Mouse (Mus musculus) adrenal gland, adult 18-20 months (tissue): ENCODE measurements around the gene Gm15517. TPM values are rescaled to one million over a fixed set of nuclear protein-coding genes. Genes with fewer than 3 reads are reported as not detected.
"Not testable (repeated sequence)": the region's sequence is repeated elsewhere in the genome, so short reads cannot be mapped to it uniquely, and the experiment has no call there.

Experiments used
- DNase-seq, 2 experiments: peaks; one replicate each; pipeline ENCODE4 v3.0.0; 2021 to 2022; ENCODE audit warnings: low spot score in 2 of 2
- long read RNA-seq, 2 experiments: library from polyadenylated mRNA; stranded (forward); transcript quantifications; one replicate each; pipeline ENCODE4 v2.0.0; 2021
- total RNA-seq, 2 experiments: library from RNA; stranded (reverse); gene quantifications; 1 replicate in 1 of 2; 2 replicates in 1 of 2; pipeline ENCODE4 v1.2.3; 2021

Gm15517 gene
- total RNA-seq = not detected
- long read RNA-seq, experiment 1 = 0 reads
- long read RNA-seq, experiment 2 = 0 reads

DNA sequence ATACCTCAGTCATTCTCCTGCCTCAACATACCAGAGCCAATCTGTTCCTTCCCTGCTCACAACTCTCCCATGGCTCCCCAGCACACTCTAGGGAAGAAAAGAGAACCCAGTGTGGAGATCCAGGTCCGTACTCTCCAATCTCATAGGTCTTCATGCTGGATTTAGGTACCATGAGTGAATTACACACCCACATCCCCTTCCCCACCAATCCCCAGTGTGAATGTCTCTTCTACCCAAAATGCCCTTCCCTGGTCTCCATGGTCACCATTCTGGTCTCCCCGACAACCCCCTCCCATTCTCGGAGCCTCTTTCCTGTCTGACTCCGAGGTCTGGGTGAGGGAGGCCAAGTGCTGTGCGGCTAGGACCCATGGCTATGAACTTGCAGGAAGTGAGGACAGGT lies at the start of gene Gm15517:
TSS of gene Gm15517 (plus strand) at position 301 of the 400 bp plus-strand sequence.
- no peak for DNase-seq

DNA sequence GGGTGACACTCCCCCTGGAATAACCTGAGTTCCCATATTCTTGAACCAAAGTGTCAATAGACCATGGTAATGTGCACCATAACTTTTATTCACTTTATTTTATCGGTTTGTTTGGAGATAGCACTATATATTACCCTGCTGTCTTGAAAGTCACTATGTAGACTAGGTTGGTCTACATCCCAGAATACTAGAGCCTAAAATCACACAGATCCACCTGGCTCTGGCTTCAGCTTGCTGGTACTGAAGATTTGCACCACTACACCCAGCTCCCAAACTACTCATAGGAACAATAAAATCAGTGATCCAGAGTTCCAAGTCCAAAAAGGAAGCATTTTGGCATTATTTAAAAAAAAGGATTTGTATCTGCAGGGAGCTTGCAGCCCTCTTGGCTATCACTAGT lies 45.6 kb upstream of the Gm15517 start, which contains the start of gene Klk1b5:
TSS of gene Klk1b5 (plus strand) at position 301 of the 400 bp plus-strand sequence.
- no peak for DNase-seq

DNA sequence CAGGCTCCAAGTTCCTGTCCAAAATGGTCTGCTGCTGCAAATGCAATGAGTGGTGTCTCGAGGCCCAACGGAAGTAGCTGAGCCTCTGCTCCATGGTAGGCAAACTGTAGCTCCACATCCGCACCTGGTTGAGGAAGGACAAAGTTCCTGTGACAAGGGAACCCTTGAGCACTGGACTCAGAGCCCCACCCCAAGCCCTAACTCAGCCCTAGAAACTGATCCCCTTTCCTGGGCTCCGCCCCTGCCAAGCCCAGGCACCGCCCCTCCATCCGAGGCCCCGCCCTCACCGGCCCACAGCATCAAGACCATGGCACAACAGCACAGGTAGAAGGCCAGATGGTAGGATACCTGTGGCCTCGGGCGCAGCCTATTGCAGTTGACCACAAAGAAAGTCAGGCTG lies 39.6 kb upstream of the Gm15517 start:
- DNase-seq = not testable (repeated sequence)

DNA sequence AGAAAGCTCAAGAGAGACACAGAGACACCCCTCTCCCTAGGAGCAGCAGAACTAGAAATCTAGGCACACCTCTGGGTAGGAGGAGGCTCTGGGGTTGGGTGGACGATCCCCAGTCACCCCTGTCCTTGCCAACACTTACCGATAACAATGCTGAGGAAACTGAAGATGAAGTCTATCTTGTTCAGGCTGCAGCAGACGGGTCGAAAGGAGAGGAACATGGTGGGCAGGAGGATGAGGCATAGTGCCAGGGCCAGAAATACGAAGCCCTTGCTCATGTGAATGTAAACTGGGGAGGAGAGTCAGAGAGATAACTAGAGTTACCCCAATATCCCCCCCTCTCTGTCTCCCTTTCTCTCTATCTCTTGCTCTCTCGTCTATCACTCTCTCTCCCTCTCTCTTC lies 38.9 kb upstream of the Gm15517 start:
- DNase-seq = not testable (repeated sequence)

DNA sequence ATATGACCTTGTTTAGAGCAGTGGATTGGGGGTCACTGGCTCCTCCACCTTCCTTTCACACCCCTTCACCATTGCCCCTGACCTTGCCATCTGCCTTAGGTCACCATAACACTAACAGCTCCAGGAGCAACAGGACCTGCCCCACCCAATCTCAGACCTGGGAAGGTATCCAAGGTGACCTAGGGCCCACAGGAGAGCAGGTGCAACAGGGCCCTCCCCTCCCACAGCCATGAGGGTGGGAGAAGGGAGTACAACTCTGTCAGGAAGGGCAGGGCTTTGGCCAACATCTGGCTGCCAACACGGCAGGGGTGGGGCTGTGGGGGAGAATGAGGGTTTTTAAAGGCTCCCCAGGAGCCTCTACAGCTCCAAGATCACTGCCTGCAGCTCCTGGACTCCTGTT lies 36.2 kb upstream of the Gm15517 start, which contains the start of gene Klk1:
TSS of gene Klk1 (plus strand) at position 285 of the 400 bp plus-strand sequence.
- no peak for DNase-seq

DNA sequence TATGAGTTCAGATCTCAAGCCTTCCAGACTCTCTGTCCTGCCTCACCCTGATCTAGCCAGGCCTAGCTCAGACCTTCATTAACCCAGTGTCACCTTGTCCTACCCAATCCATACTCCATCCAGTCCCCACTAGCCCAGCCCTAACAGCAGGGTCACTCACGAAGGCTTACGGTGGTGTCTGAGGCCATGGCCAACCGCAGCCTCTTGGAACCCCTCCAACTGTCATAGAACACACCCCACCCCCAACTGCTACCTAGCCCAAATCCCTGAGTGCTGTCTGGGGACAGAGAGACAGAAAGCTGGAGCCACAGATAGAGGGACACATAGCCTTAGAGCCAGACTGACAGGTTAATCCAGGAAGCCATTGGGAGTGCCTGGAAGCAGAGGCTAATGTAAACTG lies 25.3 kb upstream of the Gm15517 start, which contains the start of gene Gm36864:
TSS of gene Gm36864 (plus strand) at position 269 of the 400 bp plus-strand sequence.
- DNase-seq = no peak

DNA sequence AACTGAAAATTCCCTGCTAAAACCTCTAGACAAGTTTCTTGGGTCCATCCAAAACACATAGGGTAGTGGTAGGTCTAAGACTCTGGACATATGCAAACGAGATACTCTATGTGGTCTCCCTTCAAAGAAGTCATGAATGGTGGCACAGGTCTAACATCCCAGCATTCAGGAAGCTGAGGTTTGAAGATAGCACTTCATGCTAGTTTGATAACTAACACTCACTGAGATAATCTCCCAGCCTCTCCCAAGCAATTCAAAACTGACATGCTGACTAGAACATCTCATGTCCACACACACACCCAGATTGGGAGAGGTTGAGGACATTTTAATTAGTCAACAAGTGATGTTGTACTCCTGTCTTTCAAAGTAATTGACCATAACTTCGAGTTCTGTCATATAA lies 21.3 kb upstream of the Gm15517 start:
- no peak for DNase-seq

DNA sequence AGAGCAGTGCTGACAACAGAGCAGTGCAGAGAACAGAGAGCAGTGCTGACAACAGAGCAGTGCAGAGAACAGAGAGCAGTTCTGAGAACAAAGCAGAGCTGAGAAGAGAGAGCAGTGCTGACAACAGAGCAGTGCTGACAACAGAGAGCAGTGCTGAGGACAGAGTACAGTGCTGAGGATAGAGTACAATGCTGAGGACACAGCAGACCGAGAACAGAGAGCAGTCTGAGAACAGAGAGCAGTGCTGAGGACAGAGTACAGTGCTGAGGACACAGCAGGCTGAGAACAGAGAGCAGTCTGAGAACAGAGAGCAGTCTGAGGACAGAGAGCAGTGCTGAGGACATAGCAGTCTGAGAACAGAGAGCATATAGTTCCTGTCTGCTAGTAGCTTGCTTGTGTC lies 20.5 kb upstream of the Gm15517 start:
- no peak for DNase-seq

DNA sequence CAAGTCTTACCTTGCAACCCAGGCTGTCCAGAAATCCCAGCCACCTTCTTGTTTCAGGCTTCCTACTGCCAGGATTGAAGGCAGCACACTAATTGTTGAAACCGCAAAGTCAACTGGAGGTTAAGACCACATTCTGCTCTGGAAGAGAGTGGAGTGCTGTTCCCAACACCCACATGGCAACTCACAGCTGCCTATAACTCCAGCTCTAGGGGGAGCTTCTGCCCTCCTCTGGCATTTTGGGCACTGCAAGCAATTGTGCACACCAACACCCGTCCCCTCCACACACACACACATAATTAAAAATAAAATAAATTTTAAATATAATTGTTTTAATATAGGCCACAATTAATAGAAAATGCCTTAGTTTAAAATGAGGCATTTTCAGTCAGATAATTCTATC lies 20.1 kb upstream of the Gm15517 start:
- DNase-seq = no peak

DNA sequence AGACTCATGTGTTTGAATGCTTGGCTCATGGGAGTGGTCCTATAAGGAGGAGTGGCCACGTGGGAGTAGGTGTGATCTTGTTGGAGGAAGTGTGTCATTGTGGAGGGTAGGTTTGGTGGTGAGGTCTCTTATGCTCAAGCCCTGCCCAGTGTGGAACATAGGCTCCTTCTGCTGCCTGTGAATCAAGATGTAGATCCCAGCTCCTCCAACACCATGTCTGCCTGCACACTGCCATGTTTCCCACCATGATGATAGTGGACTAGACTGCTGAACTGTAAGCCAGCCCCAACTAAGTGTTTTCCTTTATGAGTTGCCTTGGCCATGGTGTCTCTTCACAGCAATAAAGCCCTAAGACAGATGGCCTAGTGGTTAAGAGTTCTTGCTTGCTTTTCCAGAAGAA lies 17.2 kb upstream of the Gm15517 start:
- no peak for DNase-seq

DNA sequence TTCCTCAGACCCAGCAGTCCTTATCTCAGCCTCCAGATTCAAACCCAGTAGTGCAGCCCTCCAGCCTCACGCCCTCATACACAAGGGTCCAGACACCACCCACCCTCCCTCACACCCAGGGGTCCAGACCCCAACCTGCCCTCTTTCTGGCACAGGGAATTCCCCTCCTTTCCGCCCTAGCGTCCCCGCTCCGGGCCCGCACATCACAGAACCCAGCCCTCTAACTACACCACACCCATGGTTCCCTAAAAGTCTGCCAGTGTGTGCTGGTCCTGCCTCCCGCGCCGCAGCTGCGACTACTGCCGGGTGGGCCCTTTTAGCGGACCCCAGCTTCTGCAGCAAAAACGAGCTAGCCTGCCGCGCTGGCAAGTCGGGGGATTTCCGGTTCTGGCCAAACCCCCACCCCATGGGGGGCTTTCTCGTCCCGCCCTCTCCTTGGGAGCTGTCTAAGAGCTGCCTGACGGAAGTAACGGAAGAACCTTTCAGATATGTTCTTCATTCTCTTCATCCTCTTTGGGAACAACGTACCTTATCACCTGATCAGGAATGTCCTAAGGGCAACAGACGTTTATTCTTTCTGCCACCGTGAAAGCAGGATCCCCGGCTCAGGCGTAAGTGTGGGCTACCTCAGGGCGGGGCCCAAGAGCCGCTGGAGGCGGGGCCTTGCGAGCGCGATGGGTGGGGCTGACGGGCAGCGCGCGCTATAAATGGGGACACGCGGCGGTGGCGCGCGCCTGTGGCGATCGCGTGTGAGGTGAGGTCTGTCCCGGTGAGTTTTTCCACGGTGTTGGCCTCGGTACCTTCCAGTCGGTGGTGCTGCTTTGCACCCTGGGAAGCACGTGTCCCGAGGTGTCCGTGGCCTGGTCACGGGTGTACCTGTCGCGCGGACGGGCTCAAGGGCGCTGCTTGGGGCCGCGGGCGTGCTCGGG lies 14.9 kb upstream of the Gm15517 start, which contains the start of the genes 1700028J19Rik and 2410002F23Rik:
TSS of gene 1700028J19Rik (minus strand) at position 641 of the 929 bp plus-strand sequence.
TSS of gene 2410002F23Rik (plus strand) at position 668 of the 929 bp plus-strand sequence.
- peak; percentile 93 for DNase-seq

DNA sequence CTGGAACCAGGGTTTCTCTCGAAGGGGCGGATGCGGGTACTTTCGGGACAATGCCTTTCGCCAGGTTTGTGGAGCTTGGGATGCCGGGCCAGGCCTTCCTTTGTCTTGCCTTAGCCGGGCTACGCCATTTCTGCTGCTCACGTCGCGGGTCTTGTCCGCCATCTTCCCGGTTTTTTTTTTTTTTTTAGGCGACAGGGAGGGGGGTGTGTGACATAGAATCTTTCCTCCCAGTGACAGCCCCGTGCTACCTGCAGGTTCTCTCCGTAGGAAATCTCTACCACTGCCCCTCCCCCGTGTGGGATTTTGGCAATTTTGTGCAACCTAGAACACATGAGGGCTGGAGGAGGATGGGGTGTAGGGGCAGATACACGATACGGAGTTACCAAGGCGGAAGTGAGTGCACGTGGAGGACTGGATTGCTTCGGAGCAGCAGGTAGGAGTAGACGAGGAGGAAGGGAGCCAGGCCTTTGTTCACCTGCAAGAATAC lies 14.2 kb upstream of the Gm15517 start:
- peak in 1 of 2 experiments; percentile 44 for DNase-seq

DNA sequence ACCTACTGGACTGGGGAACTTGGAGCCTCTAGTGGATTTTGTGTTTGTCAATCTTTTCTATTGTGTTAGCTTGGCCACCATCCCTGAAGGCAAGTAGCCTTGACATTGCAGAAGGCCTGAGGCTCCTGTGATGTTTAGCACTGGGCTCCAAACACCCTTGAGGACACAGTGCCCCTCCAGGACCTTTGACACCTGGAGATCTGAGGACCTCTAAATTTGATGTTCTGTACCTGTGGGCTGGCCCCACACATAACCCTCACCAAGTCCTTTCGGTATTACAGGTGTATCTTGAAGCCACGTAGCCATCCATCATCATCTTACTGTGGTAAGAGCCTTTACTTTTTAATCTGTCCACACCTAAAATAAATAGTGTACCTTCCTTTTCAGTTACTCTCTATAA lies 13.3 kb upstream of the Gm15517 start:
- no peak for DNase-seq

DNA sequence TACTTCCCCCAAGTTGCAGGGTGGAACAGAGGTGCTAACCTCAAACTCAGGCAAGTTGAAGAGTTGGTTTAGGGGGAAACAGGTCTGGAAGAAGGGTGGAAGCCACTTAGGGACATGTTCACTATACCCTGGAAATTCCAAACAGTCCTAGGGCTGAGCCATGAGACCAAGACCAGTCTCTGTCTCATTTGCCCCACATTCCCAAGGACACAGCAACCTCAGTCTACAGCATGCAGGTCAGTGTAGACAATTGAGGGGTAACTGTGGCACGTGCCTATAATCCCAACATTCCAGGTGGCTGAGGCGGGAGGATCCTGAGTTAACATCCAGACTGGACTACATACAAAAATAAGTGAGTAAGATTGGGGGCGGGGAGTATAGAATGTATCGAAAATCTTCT lies 12.0 kb upstream of the Gm15517 start:
- DNase-seq = no peak

DNA sequence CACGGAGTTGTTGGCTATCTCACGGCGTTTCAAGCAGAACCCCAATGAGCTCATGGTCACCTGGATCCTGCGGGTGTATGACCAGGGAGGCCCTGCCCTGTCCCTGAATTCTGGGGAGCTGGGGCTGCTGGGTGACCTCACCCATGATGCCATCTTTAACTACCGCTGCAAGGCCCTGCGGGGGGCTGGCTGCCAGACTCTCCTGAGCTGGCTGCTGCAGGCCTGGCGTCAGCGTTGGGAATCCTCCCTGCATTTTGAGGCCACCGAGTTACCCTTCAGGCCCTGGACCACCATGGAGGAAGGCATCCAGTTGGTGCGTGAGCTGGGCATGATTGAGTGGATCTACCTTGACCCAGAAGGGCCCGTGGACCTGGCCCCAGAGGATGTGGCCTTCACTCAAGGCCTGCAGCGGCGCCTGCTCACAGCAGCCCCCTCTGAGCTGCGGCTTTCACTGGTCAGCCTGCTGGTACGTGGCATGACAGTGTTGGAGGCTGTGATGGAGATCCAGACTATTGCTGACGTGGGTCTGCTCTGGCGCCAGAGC lies 10.4 kb upstream of the Gm15517 start:
- peak; percentile 39 to 62 for DNase-seq

DNA sequence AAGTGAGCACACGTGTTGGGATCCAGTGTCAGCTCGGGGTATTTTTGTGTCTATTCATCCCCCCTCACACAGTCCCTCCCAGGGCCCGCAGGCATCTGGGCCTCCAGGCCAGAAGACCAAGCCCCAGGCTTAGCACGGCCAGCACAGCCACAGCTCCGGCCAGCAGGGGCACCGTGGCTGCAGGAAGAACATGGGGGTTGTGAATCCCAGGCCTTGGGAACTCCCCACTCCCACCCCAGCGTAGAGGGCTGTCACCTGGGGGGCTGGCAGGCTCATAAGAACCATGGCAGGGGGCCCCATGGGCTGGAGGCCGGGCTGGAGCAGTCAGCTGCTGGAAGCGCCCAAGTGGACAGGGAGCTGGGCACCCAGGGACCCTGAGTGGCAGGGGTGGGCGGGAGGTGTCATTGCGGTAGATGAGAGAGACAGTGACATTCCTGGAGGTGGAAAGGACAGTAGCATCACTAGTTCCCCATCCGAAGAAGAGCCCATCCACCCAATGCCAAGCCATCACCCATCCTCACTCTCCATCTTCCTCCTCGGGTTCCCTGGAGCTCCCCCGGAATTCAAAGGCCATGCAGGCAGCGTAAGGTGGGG lies 8.1 kb upstream of the Gm15517 start:
- no peak for DNase-seq

DNA sequence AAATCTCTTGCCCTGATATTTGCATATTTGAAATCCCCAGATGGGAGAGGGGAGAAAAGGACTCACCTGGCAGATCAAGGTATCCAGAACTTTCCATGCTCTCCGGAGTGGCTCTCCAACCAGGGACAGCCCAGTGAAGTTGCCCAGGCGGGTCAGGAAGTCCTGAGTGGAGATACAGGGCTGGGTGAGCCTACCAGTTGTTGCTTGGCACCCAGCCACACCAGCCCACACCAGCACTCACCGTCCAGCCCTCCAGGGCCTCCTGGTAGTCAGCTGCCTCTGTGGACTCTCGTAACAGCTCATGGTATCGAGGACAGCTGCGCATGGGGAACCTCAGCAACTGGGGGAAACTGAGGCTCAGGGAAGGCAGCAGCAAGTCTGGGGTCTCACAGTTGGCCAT lies 6.3 kb upstream of the Gm15517 start:
- no peak for DNase-seq

DNA sequence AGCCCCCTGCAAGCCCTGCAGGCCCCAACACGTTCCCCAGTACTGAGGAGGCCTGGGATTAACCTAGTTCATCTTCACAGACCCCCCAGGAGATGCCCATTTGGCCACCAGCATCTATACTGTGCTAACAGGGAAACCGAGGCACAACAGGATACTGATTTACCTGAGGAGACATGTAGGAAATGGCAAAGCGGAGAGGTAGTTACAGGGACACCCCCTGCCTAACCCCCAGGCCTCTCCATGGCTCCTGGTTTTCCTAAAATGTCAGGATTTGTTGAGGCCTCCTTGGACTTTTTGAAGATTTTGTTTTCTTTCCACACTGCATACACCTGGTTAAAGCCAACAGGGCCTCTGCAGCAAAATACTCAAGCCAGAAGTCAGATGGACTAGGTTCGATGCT lies 4.0 kb upstream of the Gm15517 start, which contains the start of gene Acp4:
TSS of gene Acp4 (minus strand) at position 101 of the 400 bp plus-strand sequence.
- DNase-seq = no peak

DNA sequence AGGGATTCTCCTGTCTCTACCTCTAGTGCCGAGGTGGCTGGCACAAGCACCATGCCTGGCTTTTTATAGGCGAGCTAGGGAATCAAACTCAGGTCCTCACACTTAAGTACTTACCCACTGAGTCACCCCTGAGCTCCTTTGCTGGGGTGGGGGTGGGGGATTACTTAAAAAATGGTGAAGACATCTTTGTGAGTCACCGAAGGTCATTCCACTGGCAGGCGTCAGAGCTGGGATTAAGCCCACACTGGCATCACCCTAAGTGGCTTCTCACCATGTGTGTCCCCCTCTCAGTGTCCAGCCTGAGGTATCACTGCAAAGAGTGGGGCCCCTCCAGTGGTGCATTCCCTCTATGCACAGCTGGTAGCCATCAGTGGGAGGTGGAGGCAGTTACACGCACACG lies 837 bp upstream of the Gm15517 start:
- DNase-seq = no peak

DNA sequence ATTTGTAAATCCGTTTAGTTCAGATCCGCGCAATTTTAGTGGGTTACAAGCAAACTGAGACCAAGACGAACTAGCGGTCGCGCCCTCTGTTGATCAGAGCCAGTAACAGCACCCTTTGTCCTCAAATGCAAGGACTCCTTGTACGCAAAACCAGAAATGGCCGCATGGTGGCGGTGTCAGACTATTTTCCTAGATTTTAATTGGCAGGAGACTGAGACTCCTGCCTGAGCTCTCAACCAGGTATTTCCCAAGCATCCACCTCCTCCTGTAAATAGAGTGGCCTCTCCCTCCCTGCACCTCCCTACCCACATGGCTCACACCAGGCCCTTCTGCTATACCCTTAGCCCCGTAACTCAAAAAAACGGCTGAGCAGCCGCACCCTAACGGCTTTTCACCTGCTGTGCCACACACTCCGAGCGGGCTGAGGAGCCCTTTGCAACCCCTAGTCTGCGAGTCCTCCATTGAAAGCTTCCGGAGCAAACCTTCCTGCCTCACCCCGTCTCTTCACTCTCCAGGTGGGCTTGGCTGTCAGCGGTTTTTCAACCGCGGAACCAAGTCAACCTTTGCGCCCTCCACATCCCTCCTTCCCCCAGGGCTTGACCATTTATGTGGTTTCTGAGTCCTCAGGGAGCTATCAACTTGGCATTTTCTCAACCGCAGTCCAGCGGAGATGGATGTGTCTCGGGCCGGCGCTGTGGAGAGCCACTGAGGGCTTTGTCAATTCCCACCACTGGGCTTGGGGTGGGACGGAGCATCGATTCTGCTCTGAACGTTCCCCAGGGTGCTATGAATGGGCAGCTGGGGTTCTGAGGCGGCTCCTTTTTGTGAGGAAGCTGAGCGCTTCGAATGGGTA lies 1.8 kb downstream of the Gm15517 start:
- peak; percentile 93 to 95 for DNase-seq
